ENCODE assay signal across 8 mouse cellular contexts in the genomic region with DNA sequence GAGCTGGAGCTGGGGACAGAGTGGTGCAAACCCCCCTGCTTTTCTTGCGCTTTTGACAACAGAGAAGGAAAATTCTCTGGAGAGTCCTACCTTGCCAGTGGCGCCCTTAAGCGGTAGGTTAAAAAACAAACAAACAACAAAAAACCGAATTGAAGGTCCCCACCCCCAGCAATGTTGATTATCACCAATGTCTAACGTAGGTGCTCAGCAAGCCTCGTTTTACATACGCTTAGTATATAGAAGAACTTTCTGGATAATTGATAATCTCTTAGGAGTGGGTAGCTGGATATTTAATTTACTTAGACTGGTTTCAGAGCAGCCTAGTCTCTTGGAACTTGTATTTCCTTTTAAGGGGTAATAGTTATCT. TPM values are rescaled to one million over a fixed set of nuclear protein-coding genes. Genes with fewer than 3 reads are reported as not detected.
DNase-seq lines count a peak whose midpoint lies in the region; ATAC-seq and TF ChIP-seq lines count a peak whose summit lies in the region.

No protein-coding gene starts in this region.

- peak overlapping the region; percentile 92 for H3K9ac ChIP-seq in lung, embryonic 14.5 days
- peak overlapping the region; percentile 96 for H3K9ac ChIP-seq in embryonic facial prominence, embryonic 14.5 days (ENCODE audit: low read depth, low read length)
- peak overlapping the region; percentile 97 for H3K9ac ChIP-seq in limb, embryonic 11.5 days (ENCODE audit: low read length)

- no peak for ATAC-seq in lung, embryonic 14.5 days (ENCODE audit: insufficient read depth)
- no peak for ATAC-seq in embryonic facial prominence, embryonic 14.5 days (ENCODE audit: low read depth)
- no peak for ATAC-seq in limb, embryonic 11.5 days (ENCODE audit: insufficient number of reproducible peaks, low FRiP score, low TSS enrichment, low read depth)

- TF ChIP-seq POLR2A in olfactory bulb, adult 2 months (IDR thresholded peaks at IDR 0.05; ENCODE audit: insufficient read depth, low read depth, low read length): no peak

- H3K4me1 ChIP-seq in lung, embryonic 14.5 days (ENCODE audit: insufficient read depth): no peaks in the 10 kb centered on the region
- no peaks in the 10 kb centered on the region for H3K4me1 ChIP-seq in embryonic facial prominence, embryonic 14.5 days (ENCODE audit: control insufficient read depth, insufficient read depth, low read length)
- no peaks in the 10 kb centered on the region for H3K4me1 ChIP-seq in limb, embryonic 11.5 days (ENCODE audit: control insufficient read depth, insufficient read depth, low read length)
- no peaks in the 10 kb centered on the region for H3K4me1 ChIP-seq in olfactory bulb, adult 2 months (ENCODE audit: control insufficient read depth, insufficient read depth, low read length)

- peak overlapping the region; percentile 98 for H3K27ac ChIP-seq in lung, embryonic 14.5 days (ENCODE audit: low read depth)
- H3K27ac ChIP-seq in embryonic facial prominence, embryonic 14.5 days (replicated peaks; ENCODE audit: low read depth, low read length): peak overlapping the region; percentile 98
- H3K27ac ChIP-seq in limb, embryonic 11.5 days (replicated peaks; ENCODE audit: low read depth, low read length): no peak overlapping the region; the same call in 1 of the 2 replicates
- H3K27ac ChIP-seq in olfactory bulb, adult 2 months (ENCODE audit: insufficient read depth, low read depth, low read length): no peak overlapping the region

- TF ChIP-seq CTCF in lung, embryonic 14.5 days (IDR thresholded peaks at IDR 0.05; ENCODE audit: low read depth): no peak
- TF ChIP-seq CTCF in olfactory bulb, adult 2 months (IDR thresholded peaks at IDR 0.05; ENCODE audit: insufficient read depth, low read depth, low read length): no peak

- peaks cover 22% of the 10 kb centered on the region; the same call in 1 of the 2 replicates for H3K36me3 ChIP-seq in lung, embryonic 14.5 days (ENCODE audit: insufficient read depth)
- peaks cover 7% of the 10 kb centered on the region; the same call in 1 of the 2 replicates for H3K36me3 ChIP-seq in embryonic facial prominence, embryonic 14.5 days (ENCODE audit: control insufficient read depth, insufficient read depth, low read length)
- H3K36me3 ChIP-seq in limb, embryonic 11.5 days (ENCODE audit: control insufficient read depth, insufficient read depth, low read length): no peaks in the 10 kb centered on the region

- DNase-seq in lung, embryonic 14.5 days: no peak
- no peak for DNase-seq in lung, postnatal 36 days
- no peak for DNase-seq in embryonic facial prominence, embryonic 14.5 days (ENCODE audit: low spot score)
- no peak for DNase-seq in limb, embryonic 11.5 days (ENCODE audit: low spot score)
- no peak for DNase-seq in ovary, postnatal 14 days (ENCODE audit: low spot score)
- DNase-seq in urinary bladder, postnatal 25 days (ENCODE audit: low spot score): no peak
- no peak for DNase-seq in adipocyte (ENCODE audit: low spot score)

- no peaks in the 10 kb centered on the region for H3K27me3 ChIP-seq in lung, embryonic 14.5 days (ENCODE audit: insufficient read depth, low read length)
- no peaks in the 10 kb centered on the region for H3K27me3 ChIP-seq in embryonic facial prominence, embryonic 14.5 days (replicated peaks; ENCODE audit: control insufficient read depth, insufficient read depth, low read length)
- no peaks in the 10 kb centered on the region for H3K27me3 ChIP-seq in limb, embryonic 11.5 days (ENCODE audit: control insufficient read depth, insufficient read depth, low read length)

- H3K4me3 ChIP-seq in lung, embryonic 14.5 days (ENCODE audit: low read depth, low read length): peak overlapping the region; percentile 83
- H3K4me3 ChIP-seq in embryonic facial prominence, embryonic 14.5 days (ENCODE audit: low read depth, low read length): peak overlapping the region; percentile 89
- peak overlapping the region; percentile 85 for H3K4me3 ChIP-seq in limb, embryonic 11.5 days (ENCODE audit: low read depth, low read length)
- peak overlapping the region; percentile 75 for H3K4me3 ChIP-seq in olfactory bulb, adult 2 months (ENCODE audit: insufficient read depth, low read depth, low read length)

- H3K9me3 ChIP-seq in lung, embryonic 14.5 days (ENCODE audit: low read depth, low read length): no peaks in the 10 kb centered on the region
- H3K9me3 ChIP-seq in embryonic facial prominence, embryonic 14.5 days (ENCODE audit: control insufficient read depth, low read length): no peaks in the 10 kb centered on the region
- no peaks in the 10 kb centered on the region for H3K9me3 ChIP-seq in limb, embryonic 11.5 days (ENCODE audit: control insufficient read depth, low read length)

- WGBS in lung, embryonic 14.5 days: under 1% methylated on average over 7 of the region's 7 CpGs
- WGBS in embryonic facial prominence, embryonic 14.5 days: 0% methylated on average over 7 of the region's 7 CpGs
- 1% methylated on average over 7 of the region's 7 CpGs for WGBS in limb, embryonic 11.5 days
- WGBS in olfactory bulb, adult 2 months: under 1% methylated on average over 7 of the region's 7 CpGs

- H3K4me2 ChIP-seq in lung, embryonic 14.5 days: peak overlapping the region; percentile 78
- H3K4me2 ChIP-seq in embryonic facial prominence, embryonic 14.5 days (ENCODE audit: low read depth, low read length): peak overlapping the region; percentile 77
- peak overlapping the region; percentile 53 for H3K4me2 ChIP-seq in limb, embryonic 11.5 days (ENCODE audit: low read depth, severe bottlenecking)

RNA-seq across cellular contexts. Expression of a gene that starts 0.7 kb away (rescaled TPM):
- 37.7 and 42.5 TPM in 2 replicates for polyA plus RNA-seq in lung, embryonic 14.5 days (2014; fragmentation: Nextera tagmentation; extraction: Ambion mirVana)
- 22.7 and 23.4 TPM in 2 replicates for polyA plus RNA-seq in embryonic facial prominence, embryonic 14.5 days (2014; fragmentation: Nextera tagmentation; extraction: Ambion mirVana)
- 48.6 and 48.7 TPM in 2 replicates for polyA plus RNA-seq in limb, embryonic 11.5 days (2014; fragmentation: Nextera tagmentation; extraction: Ambion mirVana)
- not detected in 2 replicates for polyA plus RNA-seq in olfactory bulb, adult 2 months (2012; ENCODE audit: insufficient read depth, insufficient read length, low replicate concordance, missing spikeins)

Comparison
In these comparisons a context has a peak if more than half of its experiments do, and no peak if none do; other contexts are left out.
1. H3K27ac ChIP-seq: peak in lung, embryonic 14.5 days (single experiment) and embryonic facial prominence, embryonic 14.5 days (single experiment); none in limb, embryonic 11.5 days (single experiment) and olfactory bulb, adult 2 months (single experiment).
2. RNA of a gene that starts 0.7 kb away (polyA plus RNA-seq): 48.6 to 48.7 TPM in limb, embryonic 11.5 days, 37.7 to 42.5 TPM in lung, embryonic 14.5 days and 22.7 to 23.4 TPM in embryonic facial prominence, embryonic 14.5 days; not detected in olfactory bulb, adult 2 months; every median in the first group is over 10 times any median in the second.
3. Peak in every context shown above with its lines, with median percentiles within 50 percentile points of each other: H3K4me2 ChIP-seq, H3K4me3 ChIP-seq and H3K9ac ChIP-seq.